Mouse (Mus musculus): ENCODE data around the gene Elmo3.

The Elmo3 gene

DNA sequence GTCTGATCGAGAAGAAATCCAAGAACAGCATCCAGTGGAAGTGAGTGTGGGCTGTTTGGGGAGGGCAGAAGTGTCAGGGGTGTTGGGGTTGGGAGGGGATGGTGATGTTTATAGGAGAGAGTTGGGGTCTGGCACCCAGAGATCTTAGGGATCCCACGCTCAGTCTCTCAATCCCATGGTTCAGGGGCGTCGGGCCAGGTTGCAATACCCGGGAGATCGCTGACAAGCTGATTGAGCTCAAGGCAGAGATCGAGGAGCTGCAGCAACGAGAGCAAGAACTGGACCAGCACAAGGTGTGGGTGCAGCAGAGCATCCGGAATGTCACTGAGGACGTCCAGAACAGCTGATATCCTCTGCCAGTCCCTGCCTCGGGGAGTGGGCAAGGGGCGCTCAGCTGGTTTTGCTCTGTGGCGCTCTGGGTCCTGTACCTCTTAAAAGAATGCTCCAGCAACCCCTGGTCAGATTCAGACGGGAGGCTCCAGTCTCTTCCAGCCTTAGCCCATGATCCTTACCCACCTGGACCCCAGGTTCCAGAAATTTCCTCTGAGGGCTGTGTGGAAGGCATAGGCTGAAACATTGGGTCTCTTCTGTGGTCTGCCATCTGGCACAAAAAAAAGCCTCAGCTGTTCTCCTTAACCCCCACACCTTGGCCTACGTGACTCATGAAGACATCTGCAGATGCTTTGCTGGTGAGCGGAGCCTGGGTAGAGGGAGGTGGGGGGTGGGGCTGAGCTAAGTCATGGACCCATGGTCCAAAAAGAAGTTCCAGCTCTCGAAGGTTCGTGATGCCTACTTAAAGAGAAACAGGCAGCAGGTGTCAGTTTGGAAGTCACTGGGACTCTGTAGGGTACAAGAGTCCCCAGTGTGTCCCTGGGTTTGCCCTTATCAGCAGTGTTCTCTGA, 6.8 kb upstream of the Elmo3 start:
- DNase-seq, result peak in 1 of 2 experiments; percentile 62

- DNase-seq, result no peak
These were observed 5.4 kb upstream of the Elmo3 start for GRCm38 (mm10) chr8:105299962-105300361.

DNA sequence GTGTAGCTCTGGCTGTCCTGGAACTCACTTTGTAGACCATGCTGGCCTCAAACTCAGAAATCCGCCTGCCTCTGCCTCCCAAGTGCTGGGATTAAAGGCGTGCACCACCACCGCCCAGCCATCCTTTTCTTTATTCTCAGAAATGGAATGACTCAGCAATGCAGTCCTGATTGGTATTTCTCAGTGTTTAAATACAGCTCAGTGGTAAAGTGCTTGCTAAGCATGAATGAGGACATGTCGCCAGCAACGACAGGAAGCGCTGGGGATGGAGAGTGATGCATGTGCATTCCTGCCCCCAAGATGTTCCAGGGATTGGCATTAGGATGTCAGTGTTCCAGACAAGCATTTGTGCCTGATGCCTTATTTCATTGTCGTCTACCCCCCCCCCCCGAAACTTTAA, 2.0 kb upstream of the Elmo3 start:
- DNase-seq, result no peak

DNA sequence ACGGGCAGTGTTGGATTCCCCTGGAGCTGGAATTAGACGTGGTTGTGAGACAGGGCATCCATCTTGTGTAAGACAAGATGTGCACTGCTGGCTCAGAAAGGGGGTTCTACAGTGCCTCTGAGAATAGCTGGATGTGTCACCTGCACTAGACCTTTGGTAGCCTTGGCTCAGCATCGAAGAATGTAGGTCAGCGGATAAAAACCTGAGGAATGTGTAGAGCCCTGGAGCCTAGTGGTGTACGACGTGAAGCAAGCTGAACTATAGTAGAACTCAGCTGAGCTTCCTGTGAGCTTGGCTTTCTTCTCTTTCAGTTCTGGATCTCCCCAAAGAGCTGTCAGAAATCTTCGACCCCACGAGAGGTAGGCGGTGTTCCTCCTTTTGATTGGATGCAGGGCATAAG, 1.5 kb upstream of the Elmo3 start:
- DNase-seq, result no peak

DNA sequence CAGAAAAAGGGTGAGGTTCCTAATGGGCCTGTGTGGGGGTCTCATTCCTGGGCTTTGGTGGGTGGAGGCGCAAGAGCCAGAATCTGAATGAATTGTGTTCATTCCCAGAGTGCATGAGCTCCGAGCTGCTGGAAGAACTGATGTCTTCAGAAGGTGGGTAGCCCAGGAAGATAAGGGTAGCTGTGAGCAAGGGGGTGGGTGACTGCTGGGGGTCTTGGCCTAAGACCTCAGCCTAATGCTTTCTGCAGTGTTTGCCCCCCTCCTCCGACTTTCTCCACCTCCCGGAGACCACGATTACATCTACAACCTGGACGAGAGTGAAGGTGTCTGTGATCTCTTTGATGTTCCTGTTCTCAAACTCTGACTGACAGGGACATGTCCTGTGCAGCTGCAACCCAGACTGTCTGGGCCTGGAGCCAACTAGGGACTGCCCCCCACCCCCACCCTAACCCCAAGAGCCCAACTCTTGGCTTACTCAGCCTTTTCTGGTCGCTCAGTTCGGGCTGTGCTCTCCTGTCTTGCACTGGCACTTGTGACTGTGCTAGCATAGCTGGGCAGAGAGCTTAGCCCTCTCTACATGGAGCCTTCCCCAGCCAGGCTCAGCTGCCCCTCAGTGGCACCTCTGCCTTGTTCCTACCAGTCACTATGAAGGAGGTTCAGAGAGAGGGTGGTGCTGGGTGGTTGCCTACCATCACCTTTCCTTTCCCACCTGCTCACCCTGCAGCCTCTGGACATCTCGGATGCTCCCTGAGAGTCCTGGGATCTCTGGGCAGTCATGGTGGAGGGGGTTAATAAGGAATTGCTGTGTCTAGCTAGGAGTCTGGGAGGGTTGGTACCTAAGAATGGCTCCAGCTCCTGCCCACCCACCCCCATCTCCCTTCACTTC, 833 bp upstream of the Elmo3 start:
- no peak for DNase-seq

DNA sequence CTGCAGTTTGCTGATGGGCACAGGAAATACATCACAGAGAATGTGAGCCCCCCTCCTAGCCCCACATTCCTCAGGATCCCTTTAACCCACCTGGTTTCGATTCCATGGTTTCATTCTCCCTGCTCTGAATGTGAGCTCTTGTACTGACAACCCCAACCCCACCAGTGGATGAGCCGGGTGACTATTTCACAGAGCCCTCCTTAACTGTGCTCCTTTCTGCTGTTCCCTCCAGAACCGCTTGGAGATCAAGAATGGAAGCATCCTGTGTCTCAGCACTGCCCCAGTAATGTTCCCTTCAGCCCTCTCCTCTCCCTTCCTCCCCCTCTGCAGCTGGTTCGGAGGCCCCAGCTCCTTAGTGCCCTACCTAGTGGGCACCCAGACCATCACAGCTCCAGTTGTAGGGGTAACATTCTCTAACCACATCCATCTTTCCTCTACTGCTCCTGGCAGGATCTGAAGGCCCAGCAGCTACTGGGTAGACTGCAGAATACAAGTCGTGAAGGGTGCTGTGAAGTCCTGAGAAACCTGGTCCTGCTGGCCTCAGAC, 818 bp downstream of the Elmo3 start:
- DNase-seq, result no peak

DNA sequence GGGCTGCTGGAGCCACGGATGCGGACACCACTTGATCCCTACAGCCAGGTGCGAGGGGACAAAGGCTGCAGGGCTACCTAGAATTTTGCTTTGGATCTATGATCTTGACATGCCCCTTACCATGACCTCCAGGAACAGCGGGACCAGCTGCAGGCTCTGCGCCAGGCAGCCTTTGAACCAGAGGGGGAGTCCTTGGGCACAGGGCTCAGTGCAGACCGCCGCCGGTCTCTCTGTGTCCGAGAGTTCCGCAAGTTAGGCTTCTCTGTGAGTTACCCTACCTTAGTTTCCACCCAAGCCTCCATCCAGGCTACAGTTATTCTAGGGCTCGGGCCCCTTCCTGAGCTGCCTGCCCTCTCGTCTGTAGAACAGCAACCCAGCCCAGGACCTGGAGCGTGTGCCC, 2.3 kb downstream of the Elmo3 start:
- DNase-seq, result peak in 1 of 2 experiments; percentile 8

DNA sequence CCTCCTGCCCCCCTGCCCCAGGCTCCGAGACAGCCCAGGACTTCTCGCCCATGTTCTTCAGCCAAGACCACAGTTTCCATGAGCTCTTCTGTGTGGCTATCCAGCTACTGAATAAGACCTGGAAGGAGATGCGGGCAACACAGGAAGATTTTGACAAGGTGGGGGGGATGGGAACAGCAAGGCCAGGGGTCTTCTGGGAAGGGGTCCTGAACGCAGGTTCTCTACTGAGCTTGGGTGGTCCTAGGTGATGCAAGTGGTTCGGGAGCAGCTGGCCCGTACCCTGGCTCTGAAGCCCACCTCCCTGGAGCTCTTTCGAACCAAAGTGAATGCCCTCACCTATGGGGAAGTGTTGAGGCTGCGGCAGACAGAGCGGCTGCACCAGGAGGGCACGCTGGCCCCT, 3.0 kb downstream of the Elmo3 start:
- no peak for DNase-seq

DNA sequence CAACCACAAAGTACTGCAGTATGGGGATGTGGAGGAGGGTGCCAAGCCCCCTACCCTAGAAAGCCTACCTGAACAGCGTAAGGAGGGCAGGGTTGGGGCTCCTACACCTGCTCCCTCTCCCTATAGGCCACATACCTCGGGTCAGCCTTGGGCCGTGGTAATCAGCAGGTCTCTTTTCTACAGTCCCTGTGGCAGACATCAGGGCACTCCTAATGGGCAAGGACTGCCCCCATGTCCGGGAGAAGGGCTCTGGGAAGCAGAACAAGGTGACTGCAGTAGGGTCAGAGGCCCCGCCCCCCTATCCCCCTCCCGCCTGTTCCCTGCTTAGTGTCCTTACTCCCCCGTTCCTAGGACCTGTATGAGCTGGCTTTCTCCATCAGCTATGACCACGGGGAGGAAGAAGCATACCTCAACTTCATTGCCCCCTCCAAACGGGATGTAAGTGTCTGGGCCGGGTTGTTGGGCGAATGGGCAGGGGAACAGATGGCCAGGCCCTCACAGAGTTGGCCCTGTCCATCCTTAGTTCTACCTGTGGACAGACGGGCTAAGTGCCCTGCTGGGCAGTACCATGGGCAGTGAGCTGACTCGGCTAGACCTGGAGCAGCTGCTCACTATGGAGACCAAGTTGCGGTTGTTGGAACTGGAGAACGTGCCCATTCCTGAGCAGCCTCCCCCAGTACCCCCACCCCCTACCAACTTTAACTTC, 3.9 kb downstream of the Elmo3 start:
- DNase-seq, result no peak

GRCm38 (mm10) chr8:105310118-105310517, 4.7 kb downstream of the Elmo3 start:
- DNase-seq, result no peak

- no peak for DNase-seq
These were observed 6.3 kb downstream of the Elmo3 start for GRCm38 (mm10) chr8:105311718-105312117.

GRCm38 (mm10) chr8:105312891-105313481, 7.6 kb downstream of the Elmo3 start:
- no peak for DNase-seq

DNA sequence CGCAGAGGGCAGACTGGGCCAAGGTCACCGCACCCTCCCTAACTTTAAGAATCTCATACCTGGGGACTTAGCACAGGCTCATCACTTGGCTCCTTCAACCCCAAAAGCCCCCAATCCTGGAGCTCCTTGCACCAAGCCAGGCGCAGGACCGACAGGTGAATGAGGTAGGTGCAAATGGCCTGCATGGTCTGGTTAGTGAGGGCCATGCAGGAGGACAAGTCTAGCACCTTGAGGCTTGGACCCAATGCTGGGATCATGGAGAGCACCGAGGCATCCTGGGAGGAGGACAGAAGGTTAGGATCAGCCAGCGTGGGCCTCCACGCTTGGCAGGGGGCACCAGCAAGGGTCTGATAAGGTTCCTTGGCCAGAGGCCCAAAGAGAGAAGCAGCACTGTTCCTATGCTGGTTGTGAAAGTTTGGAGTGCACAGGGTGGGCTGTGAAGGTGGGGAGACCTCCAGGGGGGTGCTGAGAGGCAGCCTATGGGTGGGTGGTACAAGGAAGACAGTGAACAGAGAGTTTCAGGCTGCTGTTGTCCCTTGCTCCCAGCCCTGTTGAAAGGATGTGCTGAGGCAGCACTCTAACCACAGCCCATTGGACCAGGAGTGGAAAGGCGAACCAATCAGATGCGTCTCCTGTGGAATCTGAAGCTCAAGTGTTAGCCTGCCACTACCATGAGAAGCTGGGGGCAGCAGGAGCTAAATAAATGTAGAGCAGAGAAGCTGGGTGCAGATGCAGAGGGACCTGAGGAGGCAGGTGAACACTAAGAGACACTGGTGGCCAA, 8.4 kb downstream of the Elmo3 start:
- no peak for DNase-seq

DNA sequence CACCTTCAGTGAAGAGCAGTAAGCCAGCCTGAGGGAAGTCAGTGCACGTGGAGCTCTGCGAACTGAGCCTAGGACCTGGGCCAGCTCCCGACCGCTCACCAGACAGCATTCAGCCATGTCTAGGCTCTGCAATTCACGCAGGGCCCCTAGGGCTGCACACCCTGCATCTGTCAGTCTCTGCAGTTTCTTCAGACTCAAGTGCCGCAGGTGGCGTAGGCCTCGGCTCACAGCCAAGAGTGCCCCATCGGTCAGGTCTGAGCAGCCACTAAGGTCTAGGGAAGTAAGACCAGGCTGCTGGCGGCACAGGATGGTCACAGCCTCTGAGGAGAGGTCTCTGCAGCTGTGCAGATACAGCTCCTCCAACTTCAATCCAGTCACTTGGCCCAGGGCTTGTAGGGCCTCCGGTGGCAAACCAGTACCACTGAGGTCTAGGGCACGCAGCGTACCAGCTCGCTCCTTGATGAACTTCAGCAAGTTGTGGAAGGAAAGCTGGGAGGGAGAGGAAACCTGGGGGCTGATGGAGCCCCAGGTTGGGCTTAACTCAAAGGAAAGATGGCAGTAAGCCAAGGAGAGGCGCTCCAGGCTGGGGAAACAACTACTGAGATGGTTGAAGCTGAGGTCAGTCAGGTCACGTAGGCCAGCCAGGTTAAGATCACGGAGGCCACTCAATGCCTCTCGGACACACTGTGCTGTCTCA, 9.8 kb downstream of the Elmo3 start:
- DNase-seq, result no peak

DNA sequence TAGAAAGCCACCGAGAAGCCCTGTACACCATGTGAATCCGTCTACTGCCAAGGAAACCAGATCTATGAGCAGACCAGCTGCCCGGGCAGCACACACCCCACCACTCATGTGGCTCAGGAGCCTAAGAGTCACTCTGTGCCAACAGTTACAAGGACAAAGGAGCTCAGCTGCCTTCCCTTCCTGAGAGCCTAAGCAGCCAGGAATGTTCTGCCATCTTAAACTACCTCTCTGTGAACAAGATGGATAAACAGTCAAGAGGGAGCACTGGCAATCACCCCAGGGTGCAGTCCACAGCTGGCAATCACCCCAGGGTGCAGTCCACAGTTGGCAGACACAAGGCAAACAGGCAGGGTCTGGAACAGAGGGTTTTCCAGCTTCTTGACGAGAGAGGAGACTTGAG, 12.5 kb downstream of the Elmo3 start:
- no peak for DNase-seq

GRCm38 (mm10) chr8:105318662-105319190, 13.3 kb downstream of the Elmo3 start:
- DNase-seq, result no peak

DNA sequence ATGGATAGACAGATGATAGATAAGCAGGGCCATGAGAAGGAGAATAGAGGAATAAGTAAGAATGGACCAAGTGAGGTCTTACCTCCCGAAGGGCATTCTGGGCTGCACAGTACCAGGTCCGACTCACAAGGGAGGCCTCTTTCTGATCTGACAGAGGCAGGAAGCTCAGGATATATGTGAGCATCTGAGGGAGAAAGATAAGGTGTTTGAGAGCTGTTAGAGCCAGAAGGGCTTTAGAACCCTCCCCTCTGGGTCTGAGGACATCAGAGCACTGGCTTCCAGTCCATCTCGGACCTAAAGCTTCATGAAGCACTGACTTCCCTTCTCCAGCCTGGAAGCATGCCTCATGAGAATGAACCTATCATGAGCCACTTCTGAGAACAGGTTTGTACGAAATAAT, 17.8 kb downstream of the Elmo3 start:
- no peak for DNase-seq

DNA sequence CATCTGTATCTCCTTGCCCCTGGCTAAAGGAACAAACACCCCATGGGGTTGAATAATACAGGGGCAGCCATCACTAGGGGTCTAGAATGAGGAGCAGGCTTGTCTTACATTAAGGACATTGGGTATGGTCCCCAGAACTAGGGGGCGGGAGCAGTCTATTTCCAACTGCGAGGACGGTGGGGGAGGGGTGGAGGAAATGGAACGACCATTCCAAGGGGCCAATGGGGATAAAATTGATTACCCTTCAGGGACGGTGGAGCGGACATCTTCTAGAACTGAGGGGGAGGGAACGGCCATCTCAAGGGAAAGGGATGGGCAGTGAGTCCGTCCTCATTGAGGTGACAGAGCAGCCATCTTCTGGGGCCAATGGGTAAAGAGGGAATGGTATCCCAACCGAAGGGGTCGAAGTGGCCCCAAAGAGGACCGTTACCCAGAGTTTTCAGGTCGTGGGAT, 20.3 kb downstream of the Elmo3 start:
- DNase-seq, result no peak

GRCm38 (mm10) chr8:105326141-105326672, 20.8 kb downstream of the Elmo3 start, which contains the start of the genes Lrrc29 and Tmem208:
TSS of gene Lrrc29 (minus strand) at chr8:105326278.
TSS of gene Tmem208 (plus strand) at chr8:105326354.
- DNase-seq, result peak; percentile 96 to 97

GRCm38 (mm10) chr8:105326968-105327367, 21.6 kb downstream of the Elmo3 start:
- no peak for DNase-seq

All from thymus, adult 18-20 months (tissue).